Mouse (Mus musculus) kidney, postnatal 0 days (tissue): ENCODE measurements around the gene Pmpcb. TPM values are rescaled to one million over a fixed set of nuclear protein-coding genes. Genes with fewer than 3 reads are reported as not detected.
A peak's percentile ranks its signal among the peaks of the same experiment; 100 is the strongest.

Experiments
- ATAC-seq: fragments of 200-750 bp; cut with Nextera tagmentation; replicated peaks from 2 replicates; pipeline ENCODE4 v1.8.0; 2017; ENCODE audit warnings: low read depth, moderate number of reproducible peaks, moderate TSS enrichment, moderate library complexity; ENCODE audit not compliant: low FRiP score
- DNase-seq: peaks from one replicate; pipeline ENCODE4 v3.0.0-alpha.2; 2016; ENCODE audit warnings: low spot score
- H3K27ac ChIP-seq: fragments of 300-500 bp; sonication (generic); 2 replicates; pipeline ENCODE4 v1.5.1; 2014; ENCODE audit warnings: mild to moderate bottlenecking
- H3K27me3 ChIP-seq: fragments of 300-500 bp; sonication (generic); 2 replicates; pipeline ENCODE4 v1.6.1; 2014; ENCODE audit warnings: low read length, mixed read lengths; ENCODE audit not compliant: insufficient read depth
- H3K36me3 ChIP-seq: fragments of 300-500 bp; sonication (generic); 2 replicates; pipeline ENCODE4 v1.6.1; 2014; ENCODE audit warnings: low read length, mixed read lengths; ENCODE audit not compliant: insufficient read depth
- H3K4me1 ChIP-seq: fragments of 300-500 bp; sonication (generic); replicated peaks from 2 replicates; pipeline ENCODE4 v1.6.1; 2014; ENCODE audit warnings: antibody characterized with exemption, low read length, mixed read lengths; ENCODE audit not compliant: insufficient read depth
- H3K4me2 ChIP-seq: fragments of 300-500 bp; sonication (generic); 2 replicates; pipeline ENCODE4 v1.6.1; 2014; ENCODE audit warnings: mild to moderate bottlenecking, low read length, moderate library complexity, mixed read lengths
- H3K4me3 ChIP-seq: fragments of 300-500 bp; sonication (generic); replicated peaks from 2 replicates; pipeline ENCODE4 v1.5.1; 2014; ENCODE audit warnings: low read depth, low read length
- H3K9ac ChIP-seq: fragments of 300-500 bp; sonication (generic); 2 replicates; pipeline ENCODE4 v1.6.1; 2014; ENCODE audit warnings: low read depth, low read length
- H3K9me3 ChIP-seq: fragments of 300-500 bp; sonication (generic); replicated peaks from 2 replicates; pipeline ENCODE4 v1.6.1; 2016; ENCODE audit warnings: low read length, inconsistent platforms, mixed read lengths
- CTCF ChIP-seq: IDR thresholded peaks from 2 replicates; pipeline ENCODE4 v1.5.1; 2016; ENCODE audit warnings: antibody characterized with exemption, low read depth, mild to moderate bottlenecking, moderate library complexity
- WGBS: fragments of 180-500 bp; shearing (Covaris S2); extraction: QIAGEN DNeasy Blood & Tissue Kit; methylation state at CpG from one replicate; pipeline ENCODE4 v1.1.7; 2014; 5-methylcytosine and 5-hydroxymethylcytosine counted together
- polyA plus RNA-seq: library from polyadenylated mRNA; unstranded; fragments of >200 nt; fragmentation: Nextera tagmentation; extraction: Ambion mirVana; gene quantifications from 2 replicates; pipeline ENCODE4 v1.2.1, GENCODE M21; 2015

Gene Pmpcb
- polyA plus RNA-seq, 1 experiment from 2014 or later: 101 TPM

DNA sequence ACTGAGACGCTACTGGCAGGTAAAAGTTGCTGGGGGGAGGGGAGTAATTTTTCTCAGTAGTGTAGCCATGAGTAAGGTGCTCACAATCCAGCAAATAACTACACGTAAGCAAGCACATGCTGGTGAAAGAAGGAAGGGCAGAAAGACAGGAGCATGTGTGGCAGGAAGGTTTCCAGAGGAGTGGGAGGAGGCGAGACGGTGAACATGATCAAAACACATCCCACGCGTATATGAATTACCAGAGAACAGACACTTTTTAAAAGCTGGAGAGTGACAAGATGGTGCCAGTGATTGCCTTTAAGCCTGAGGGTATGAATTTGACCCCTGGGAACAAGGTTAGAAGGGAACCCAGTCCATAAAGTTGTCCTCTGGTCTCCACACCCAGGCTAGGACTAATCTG is 32.9 kb downstream of the Pmpcb start:
- 85% methylated on average over 6 of the region's 6 CpGs for WGBS
- Histone ChIP-seq H3K36me3 (peaks cover 56% of the 10 kb centered on the region), H3K9me3 (no peaks in the 10 kb centered on the region), H3K27ac (no peak overlapping the region), H3K4me1 (no peaks in the 10 kb centered on the region), H3K4me2 (no peak overlapping the region), H3K4me3 (no peak overlapping the region), H3K9ac (no peak overlapping the region), H3K27me3 (no peaks in the 10 kb centered on the region)
- DNase-seq (no peak), ATAC-seq (no peak)
- TF ChIP-seq CTCF: no peak

GRCm38 (mm10) chr5:21776491-21776890 is 39.5 kb downstream of the Pmpcb start:
- ATAC-seq (no peak), DNase-seq (no peak)
- H3K4me3 ChIP-seq: no peak overlapping the region
- WGBS: 96% methylated on average over 6 of the region's 6 CpGs
- no peaks in the 10 kb centered on the region for H3K9me3 ChIP-seq
- no peak overlapping the region for H3K4me2 ChIP-seq
- H3K27me3 ChIP-seq: no peaks in the 10 kb centered on the region
- TF ChIP-seq CTCF: no peak
- H3K9ac ChIP-seq: no peak overlapping the region
- peaks cover 50% of the 10 kb centered on the region for H3K36me3 ChIP-seq
- no peaks in the 10 kb centered on the region for H3K4me1 ChIP-seq
- no peak overlapping the region for H3K27ac ChIP-seq

- Histone ChIP-seq H3K9ac (peak overlapping the region; percentile 79), H3K9me3 (no peaks in the 10 kb centered on the region), H3K36me3 (peaks cover 21% of the 10 kb centered on the region), H3K4me1 (0 out of 2 replicates have a peak, but pooled peaks cover 3% of the 10 kb centered on the region), H3K27ac (peak overlapping the region; percentile 65), H3K4me2 (peak overlapping the region; percentile 99), H3K4me3 (peak overlapping the region; percentile 87), H3K27me3 (no peaks in the 10 kb centered on the region)
- ATAC-seq: no peak; the same call in 1 of the 2 replicates
- TF ChIP-seq CTCF: no peak
- DNase-seq: peak; percentile 43
- 1% methylated on average over 51 of the region's 51 CpGs for WGBS
Measured at GRCm38 (mm10) chr5:21784161-21785052, 47.5 kb downstream of the Pmpcb start.

GRCm38 (mm10) chr5:21785053-21785452 is 48.1 kb downstream of the Pmpcb start, which contains the start of the genes Dnajc2 and Psmc2:
Gene Dnajc2 (minus strand): TSS chr5:21785251.
Gene Psmc2 (plus strand): TSS chr5:21785283.
- DNase-seq: peak; percentile 96
- WGBS: under 1% methylated on average over 36 of the region's 37 CpGs
- H3K4me1 ChIP-seq: 0 out of 2 replicates have a peak, but pooled peaks cover 3% of the 10 kb centered on the region
- H3K36me3 ChIP-seq: peaks cover 16% of the 10 kb centered on the region
- no peaks in the 10 kb centered on the region for H3K27me3 ChIP-seq
- peak within 1 kb of the TSS; percentile 97 for H3K4me3 ChIP-seq
- H3K4me2 ChIP-seq: peak within 1 kb of the TSS; percentile 99
- peak; percentile 93 for ATAC-seq
- peak within 1 kb of the TSS; percentile 85 for H3K27ac ChIP-seq
- no peaks in the 10 kb centered on the region for H3K9me3 ChIP-seq
- TF ChIP-seq CTCF: no peak
- peak within 1 kb of the TSS; percentile 79 for H3K9ac ChIP-seq

DNA sequence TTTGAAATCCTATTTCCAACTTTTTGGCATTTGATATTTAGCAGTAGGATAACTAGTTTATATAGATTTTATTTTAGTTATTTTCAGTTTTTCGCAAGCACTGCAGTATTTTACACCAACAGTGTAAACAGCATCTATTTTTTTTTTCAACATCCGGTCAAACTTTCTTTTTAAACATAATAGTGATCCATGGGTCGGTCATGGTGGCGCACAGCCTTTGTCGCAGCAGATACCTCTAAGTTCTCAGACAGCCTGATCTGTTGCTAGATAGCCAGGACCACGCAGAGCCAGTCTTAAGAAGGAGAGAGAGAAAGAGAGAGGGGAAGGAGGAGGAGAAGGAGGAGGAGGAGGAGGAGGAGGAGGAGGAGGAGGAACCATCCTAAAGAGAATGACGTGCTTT is 48.8 kb downstream of the Pmpcb start:
- no peak overlapping the region for H3K4me3 ChIP-seq
- no peaks in the 10 kb centered on the region for H3K27me3 ChIP-seq
- no peak for TF ChIP-seq CTCF
- DNase-seq (no peak), ATAC-seq (no peak)
- no peak overlapping the region; the same call in 1 of the 2 replicates for H3K4me2 ChIP-seq
- 79% methylated on average over 7 of the region's 7 CpGs for WGBS
- H3K9me3 ChIP-seq: no peaks in the 10 kb centered on the region
- H3K4me1 ChIP-seq: 0 out of 2 replicates have a peak, but pooled peaks cover 3% of the 10 kb centered on the region
- no peak overlapping the region for H3K9ac ChIP-seq
- H3K36me3 ChIP-seq: peaks cover 10% of the 10 kb centered on the region
- H3K27ac ChIP-seq: no peak overlapping the region

DNA sequence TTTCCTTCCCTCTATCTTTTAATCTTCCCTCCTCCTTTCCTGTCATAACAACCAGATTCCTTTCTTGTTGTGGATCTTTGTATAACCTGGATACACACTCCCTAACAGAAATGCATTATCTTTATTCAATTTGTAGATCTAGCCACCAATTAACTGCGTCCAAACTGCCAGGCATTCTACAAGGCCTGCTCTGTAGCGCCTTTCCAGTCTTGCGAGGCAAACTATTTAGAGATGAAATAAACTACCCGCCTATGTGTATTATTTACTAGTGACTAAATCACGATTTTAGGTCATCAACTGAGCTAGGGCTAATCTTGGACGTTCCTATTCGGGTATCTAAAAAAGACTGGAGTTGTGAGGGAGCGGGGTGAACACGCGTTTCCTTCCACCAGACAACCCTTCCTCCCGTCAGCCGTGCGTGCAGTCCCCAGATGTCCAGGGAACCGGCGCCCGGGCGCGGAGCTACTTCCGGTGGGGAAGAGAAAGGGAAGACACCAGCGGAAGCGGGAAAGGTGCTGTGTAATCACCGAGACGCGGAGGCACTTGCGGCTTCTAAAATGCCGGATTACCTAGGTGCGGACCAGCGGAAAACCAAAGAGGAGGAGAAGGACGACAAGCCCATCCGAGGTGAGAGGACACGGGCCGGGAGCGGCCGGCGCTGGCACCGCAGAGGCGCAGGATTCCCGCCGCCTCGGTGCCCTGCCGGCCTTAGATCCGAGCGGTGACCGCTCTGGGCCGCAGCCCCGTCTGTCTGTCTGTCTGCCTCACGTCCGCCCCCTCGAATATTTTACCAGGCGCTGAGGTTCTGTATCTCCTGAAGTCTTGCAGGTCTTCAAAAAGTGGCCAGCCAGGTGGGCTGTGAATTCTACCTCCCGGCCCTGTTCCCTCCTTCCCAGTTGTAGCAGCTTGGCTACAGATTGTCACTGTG is 49.6 kb downstream of the Pmpcb start:
- ATAC-seq: peak; percentile 87
- no peak for TF ChIP-seq CTCF
- peak overlapping the region; percentile 85 for H3K27ac ChIP-seq
- H3K9me3 ChIP-seq: no peaks in the 10 kb centered on the region
- peak overlapping the region; percentile 97 for H3K4me3 ChIP-seq
- peak; percentile 94 for DNase-seq
- H3K4me2 ChIP-seq: peak overlapping the region; percentile 71
- H3K4me1 ChIP-seq: 0 out of 2 replicates have a peak, but pooled peaks cover 3% of the 10 kb centered on the region
- no peaks in the 10 kb centered on the region for H3K27me3 ChIP-seq
- WGBS: 2% methylated on average over 49 of the region's 51 CpGs
- H3K36me3 ChIP-seq: 0 out of 2 replicates have a peak, but pooled peaks cover 4% of the 10 kb centered on the region
- H3K9ac ChIP-seq: peak overlapping the region; percentile 81
